Mouse (Mus musculus) monocyte, adult 59 days (primary cell): ENCODE results near the gene Neurl1a. TPM values are rescaled to one million over a fixed set of nuclear protein-coding genes. Genes with fewer than 3 reads are reported as not detected.

ENCODE experiments used
- total RNA-seq, 2 experiments: library from RNA; stranded (reverse); gene quantifications; one replicate each; pipeline ENCODE4 v1.2.4; 2023

The Neurl1a gene
- 1 to 10 TPM; 2.6 to 3.1 TPM for total RNA-seq

GRCm38 (mm10) chr19:47178431-47179271 is at the start of gene Neurl1a:
Neurl1a (plus strand) TSS chr19:47178820.

GRCm38 (mm10) chr19:47137771-47138421 is 40.7 kb upstream of the Neurl1a start, which contains the start of gene Calhm2:
Calhm2 (minus strand) TSS chr19:47138294.

GRCm38 (mm10) chr19:47144154-47144553 is 34.5 kb upstream of the Neurl1a start, which contains the start of gene Calhm1:
Calhm1 (minus strand) TSS chr19:47144254.

GRCm38 (mm10) chr19:47157664-47158063 is 21.0 kb upstream of the Neurl1a start, which contains the start of gene Calhm3:
Calhm3 (minus strand) TSS chr19:47157764.

Other genes with a start within 250 kb of the Neurl1a start
- gene Ina, start 164.1 kb upstream of the Neurl1a start, total RNA-seq, result not detected
- gene Nt5c2, start 163.7 kb upstream of the Neurl1a start, total RNA-seq, result 10 to 100 TPM; 59.5 to 74.9 TPM
- 1 to 10 TPM; 2.8 to 3.5 TPM for gene Pcgf6, start 127.9 kb upstream of the Neurl1a start, total RNA-seq
- gene Taf5, start 111.1 kb upstream of the Neurl1a start, total RNA-seq, result 1 to 10 TPM; 8.2 to 8.8 TPM
- gene Usmg5, start 88.2 kb upstream of the Neurl1a start, total RNA-seq, result 100 to 1,000 TPM; 151 to 156 TPM
- gene Pdcd11, start 88.1 kb upstream of the Neurl1a start, total RNA-seq, result 10 to 100 TPM; 19.6 to 20.0 TPM
- 10 to 100 TPM; 72.4 to 77.9 TPM for gene Calhm2, start 40.5 kb upstream of the Neurl1a start, total RNA-seq
- gene Calhm1, start 34.6 kb upstream of the Neurl1a start, total RNA-seq, result not detected
- not detected for gene Calhm3, start 21.1 kb upstream of the Neurl1a start, total RNA-seq